Mouse (Mus musculus) liver, embryonic 14.5 days (tissue): Measurements from ENCODE around the gene Pih1d2. TPM values are rescaled to one million over a fixed set of nuclear protein-coding genes. Genes with fewer than 3 reads are reported as not detected.

Experiments
- ATAC-seq: fragments of 200-750 bp; cut with Nextera tagmentation; 2 replicates; pipeline ENCODE4 v1.8.0; 2017; ENCODE audit warnings: moderate number of reproducible peaks, mild to moderate bottlenecking, moderate library complexity; ENCODE audit not compliant: insufficient read depth
- DNase-seq, 3 experiments: peaks; one replicate each; pipeline ENCODE4 v3.0.0-alpha.2; 2012 to 2013; ENCODE audit warnings: low read depth in 3 of 3, low spot score in 3 of 3
- H3K27ac ChIP-seq: fragments of 300-500 bp; sonication (generic); 2 replicates; pipeline ENCODE4 v1.5.1; 2014; ENCODE audit warnings: moderate library complexity, mild to moderate bottlenecking, control low read depth, inconsistent platforms
- H3K27me3 ChIP-seq: fragments of 300-500 bp; sonication (generic); 2 replicates; pipeline ENCODE4 v1.6.1; 2014; ENCODE audit warnings: mild to moderate bottlenecking, low read length, moderate library complexity; ENCODE audit not compliant: control insufficient read depth, insufficient read depth
- H3K36me3 ChIP-seq: fragments of 300-500 bp; sonication (generic); replicated peaks from 2 replicates; pipeline ENCODE4 v1.6.1; 2014; ENCODE audit warnings: low read depth; ENCODE audit not compliant: control insufficient read depth, insufficient read depth
- H3K4me1 ChIP-seq, 2 experiments: fragments of 200-500 bp in 1 of 2; fragments of 300-500 bp in 1 of 2; sonication (generic) in 1 of 2; replicated peaks; 2 replicates each; pipeline ENCODE4 v1.6.1; 2012 to 2014; ENCODE audit warnings: antibody characterized with exemption in 1 of 2, inconsistent platforms in 1 of 2, low read length in 1 of 2; ENCODE audit not compliant: control insufficient read depth in 2 of 2, insufficient read depth in 2 of 2
- H3K4me2 ChIP-seq: fragments of 300-500 bp; sonication (generic); 2 replicates; pipeline ENCODE4 v1.6.1; 2014; ENCODE audit warnings: low read depth, mild to moderate bottlenecking, control low read depth, moderate library complexity
- H3K4me3 ChIP-seq, 2 experiments: fragments of 200-500 bp in 1 of 2; fragments of 300-500 bp in 1 of 2; sonication (generic) in 1 of 2; 2 replicates each; pipeline ENCODE4 v1.5.1; 2012 to 2014; ENCODE audit warnings: low read depth in 2 of 2, low read length in 2 of 2, mild to moderate bottlenecking in 2 of 2, control low read depth in 1 of 2, inconsistent platforms in 1 of 2, moderate library complexity in 1 of 2; ENCODE audit not compliant: insufficient read depth in 1 of 2
- H3K9ac ChIP-seq: fragments of 300-500 bp; sonication (generic); replicated peaks from 2 replicates; pipeline ENCODE4 v1.6.1; 2014; ENCODE audit warnings: mild to moderate bottlenecking, control low read depth, moderate library complexity
- H3K9me3 ChIP-seq: fragments of 300-500 bp; sonication (generic); 2 replicates; pipeline ENCODE4 v1.6.1; 2016; ENCODE audit warnings: low read length, mixed read lengths; ENCODE audit not compliant: control insufficient read depth
- CTCF ChIP-seq: IDR thresholded peaks from 2 replicates; pipeline ENCODE4 v1.5.1; 2016; ENCODE audit warnings: antibody characterized with exemption, low read depth, control low read depth
- EP300 ChIP-seq: IDR thresholded peaks from 2 replicates; pipeline ENCODE4 v1.6.1; 2016; ENCODE audit warnings: antibody characterized with exemption, low read depth
- WGBS: fragments of 180-500 bp; shearing (Covaris S2); extraction: QIAGEN DNeasy Blood & Tissue Kit; methylation state at CpG from one replicate; pipeline ENCODE4 v1.1.7; 2014; ENCODE audit not compliant: insufficient replicate concordance; 5-methylcytosine and 5-hydroxymethylcytosine counted together
- polyA plus RNA-seq, 2 experiments: library from polyadenylated mRNA; depleted of rRNA in 1 of 2; stranded (reverse) in 1 of 2; unstranded in 1 of 2; fragments of >200 nt; fragmentation: Nextera tagmentation in 1 of 2; extraction: Ambion mirVana in 1 of 2; gene quantifications; 2 replicates each; pipeline versions ENCODE4 v1.2.1 to v1.2.3; 2012 to 2014

Pih1d2 gene
- polyA plus RNA-seq (2012; rRNA removed) (0.18 and 0.78 TPM in 2 replicates), polyA plus RNA-seq (2014; fragmentation: Nextera tagmentation; extraction: Ambion mirVana) (0.56 and 1.4 TPM in 2 replicates)

- Histone ChIP-seq H3K27ac (peak within 1 kb of the TSS; percentile 61), H3K9me3 (no peaks in the 10 kb centered on the region), H3K9ac (peak within 1 kb of the TSS; percentile 92), H3K4me3 (peak within 1 kb of the TSS; percentile 90 to 97), H3K27me3 (no peaks in the 10 kb centered on the region), H3K4me2 (peak within 1 kb of the TSS; percentile 79), H3K36me3 (peaks cover 22% of the 10 kb centered on the region), H3K4me1 (peaks cover 3% of the 10 kb centered on the region in 2 experiments; a peak in 3 of 4 replicates)
- WGBS: under 1% methylated on average over 72 of the region's 81 CpGs
- DNase-seq: peak; percentile 81 to 86 (median 86)
- TF ChIP-seq CTCF: peak; percentile 33; the same call in 1 of the 2 replicates
- no peak for TF ChIP-seq EP300
- peak; percentile 91 for ATAC-seq
These were observed at the start of gene Pih1d2, which contains the start of gene Nkapd1 for GRCm38 (mm10) chr9:50616766-50617603. Pih1d2 (plus strand) TSS chr9:50617321. Nkapd1 (minus strand) TSS chr9:50617464.

- Histone ChIP-seq H3K9ac (no peak overlapping the region), H3K4me2 (no peak overlapping the region), H3K27me3 (no peaks in the 10 kb centered on the region), H3K9me3 (no peaks in the 10 kb centered on the region), H3K4me1 (peaks cover 0 to 2% of the 10 kb centered on the region in 2 experiments; a peak in 1 of 4 replicates), H3K36me3 (no peaks in the 10 kb centered on the region), H3K4me3 (no peak overlapping the region), H3K27ac (no peak overlapping the region)
- 38% methylated on average over 4 of the region's 4 CpGs for WGBS
- ATAC-seq (no peak), DNase-seq (no peak)
- TF ChIP-seq CTCF (no peak), EP300 (no peak)
These were observed 49.7 kb upstream of the Pih1d2 start for GRCm38 (mm10) chr9:50567372-50567771.

- Histone ChIP-seq H3K4me2 (no peak overlapping the region), H3K36me3 (no peaks in the 10 kb centered on the region), H3K27ac (no peak overlapping the region), H3K4me1 (peaks cover 0 to 2% of the 10 kb centered on the region in 2 experiments; a peak in 1 of 4 replicates), H3K27me3 (no peaks in the 10 kb centered on the region), H3K9me3 (no peaks in the 10 kb centered on the region), H3K9ac (no peak overlapping the region), H3K4me3 (no peak overlapping the region)
- 68% methylated on average over 2 of the region's 2 CpGs for WGBS
- ATAC-seq (no peak), DNase-seq (no peak)
- TF ChIP-seq EP300 (no peak), CTCF (no peak)
These were observed 49.2 kb upstream of the Pih1d2 start for GRCm38 (mm10) chr9:50567881-50568280.

GRCm38 (mm10) chr9:50569599-50570525, 47.3 kb upstream of the Pih1d2 start:
- DNase-seq (no peak), ATAC-seq (no peak)
- no peak for TF ChIP-seq EP300
- no peak for TF ChIP-seq CTCF
- H3K9ac ChIP-seq: no peak overlapping the region
- no peak overlapping the region for H3K4me2 ChIP-seq
- peaks cover 0 to 2% of the 10 kb centered on the region in 2 experiments; a peak in 1 of 4 replicates for H3K4me1 ChIP-seq
- no peak overlapping the region for H3K27ac ChIP-seq
- no peaks in the 10 kb centered on the region for H3K36me3 ChIP-seq
- 60% methylated on average over 10 of the region's 10 CpGs for WGBS
- H3K27me3 ChIP-seq: no peaks in the 10 kb centered on the region
- no peak overlapping the region for H3K4me3 ChIP-seq
- H3K9me3 ChIP-seq: no peaks in the 10 kb centered on the region
